Mouse (Mus musculus) megakaryocyte, embryonic 14.5 days (primary cell): Measurements from ENCODE around the gene Pnisr.

ENCODE experiments used
- FLI1 ChIP-seq: IDR thresholded peaks from 2 replicates; pipeline ENCODE4 v1.6.1; 2012; ENCODE audit warnings: low read length, inconsistent platforms, mixed read lengths
- GATA1 ChIP-seq: IDR thresholded peaks from 3 replicates; pipeline ENCODE4 v1.6.1; 2012; ENCODE audit warnings: mixed read lengths, low read length, inconsistent platforms, borderline replicate concordance

- no peak for TF ChIP-seq GATA1
- TF ChIP-seq FLI1, result no peak
These were observed 31.4 kb downstream of the Pnisr start for GRCm38 (mm10) chr4:21878776-21879175.
